Mouse (Mus musculus) c-Kit-negative CD71-positive TER-119-positive erythroid progenitor cells, embryonic 14.5 days (primary cell): ENCODE measurements around the gene 1700010B08Rik.

Experiments used
- DNase-seq: peaks from one replicate; pipeline ENCODE4 v3.0.0-alpha.2; 2013; ENCODE audit warnings: low read depth, low spot score

1700010B08Rik gene

DNA sequence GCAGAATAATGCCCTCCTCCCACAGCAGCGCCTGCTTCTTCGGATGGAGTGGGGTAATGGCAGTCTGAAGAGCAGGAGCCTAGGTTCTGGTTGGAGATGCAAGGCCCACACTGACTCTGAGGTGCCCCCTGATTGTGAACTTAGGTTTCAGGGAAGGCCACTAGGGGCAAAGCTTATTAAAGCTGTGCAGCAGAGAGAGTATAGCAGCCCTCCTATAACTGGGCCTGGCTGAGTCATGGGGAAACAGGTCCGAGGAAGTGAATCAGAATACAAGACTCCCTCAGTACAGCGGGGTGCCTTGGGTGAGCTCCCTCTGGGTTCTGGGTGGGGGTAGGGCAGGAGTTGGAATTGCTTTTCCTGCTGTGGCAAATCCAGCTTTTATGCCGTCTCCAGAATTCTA, 51.4 kb downstream of the 1700010B08Rik start:
- no peak for DNase-seq
